22 mouse cellular contexts compared by ENCODE assay signal in the genomic region with DNA sequence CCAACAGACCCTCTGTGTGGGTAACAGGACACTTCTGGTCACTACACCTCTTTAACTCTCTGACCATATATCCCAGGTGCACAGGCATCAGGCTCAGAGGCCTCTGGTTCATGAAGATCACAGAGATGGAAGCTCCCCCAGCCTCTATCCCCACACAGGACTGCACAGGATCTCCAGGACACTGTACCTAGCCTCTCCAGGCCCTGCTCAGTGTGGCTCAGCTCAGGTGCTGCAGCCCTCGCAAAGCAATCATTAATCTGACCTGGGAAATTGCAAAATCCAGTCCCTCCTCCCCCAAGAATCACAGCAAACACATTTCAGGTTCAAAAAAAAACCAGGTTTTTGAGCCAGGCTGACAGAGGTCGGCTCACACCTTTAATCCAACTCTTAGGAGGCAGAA. TPM values are rescaled to one million over a fixed set of nuclear protein-coding genes. Genes with fewer than 3 reads are reported as not detected.
DNase-seq lines count a peak whose midpoint lies in the region; ATAC-seq and TF ChIP-seq lines count a peak whose summit lies in the region.
"Had no signal": no experiment of that assay in that cellular context is flagged by ENCODE, and none has a peak within 500 bp of the region (broad histone marks: within the 10 kb centered on the region; RNA-seq: fewer than 3 reads in every experiment).

No protein-coding gene starts in this region.

- 0 out of 2 replicates have a peak overlapping the region, but pooled peaks have one; percentile 20 for H3K27ac ChIP-seq in forebrain, embryonic 10.5 days
- H3K27ac ChIP-seq in forebrain, postnatal 0 days (ENCODE audit: low read depth, low read length) = no peak overlapping the region
- peak overlapping the region; percentile 53 for H3K27ac ChIP-seq in liver, embryonic 13.5 days
- peak overlapping the region; percentile 69 for H3K27ac ChIP-seq in liver, postnatal 0 days (ENCODE audit: low read depth)
- H3K27ac ChIP-seq: embryonic facial prominence, embryonic 15.5 days; forebrain, embryonic 15.5 days; heart, adult 2 months; heart, embryonic 15.5 days; hindbrain, embryonic 13.5 days had no signal

- no peak overlapping the region for H3K4me3 ChIP-seq in forebrain, embryonic 10.5 days
- H3K4me3 ChIP-seq in forebrain, postnatal 0 days (ENCODE audit: low read depth, low read length) = no peak overlapping the region
- H3K4me3 ChIP-seq in liver, embryonic 13.5 days (replicated peaks) = no peak overlapping the region
- H3K4me3 ChIP-seq in liver, postnatal 0 days (ENCODE audit: low read depth, low read length) = no peak overlapping the region
- H3K4me3 ChIP-seq: embryonic facial prominence, embryonic 15.5 days; erythroblast, embryonic 14.5 days; forebrain, embryonic 15.5 days; heart, adult 2 months; heart, embryonic 15.5 days; hindbrain, embryonic 13.5 days had no signal

- H3K4me2 ChIP-seq in forebrain, postnatal 0 days (ENCODE audit: low read depth) = no peak overlapping the region
- H3K4me2 ChIP-seq in liver, embryonic 13.5 days = no peak overlapping the region
- 0 out of 2 replicates have a peak overlapping the region, but pooled peaks have one; percentile 29 for H3K4me2 ChIP-seq in liver, postnatal 0 days (ENCODE audit: low read depth, low read length)
- H3K4me2 ChIP-seq: embryonic facial prominence, embryonic 15.5 days; forebrain, embryonic 15.5 days; heart, embryonic 11.5 days; heart, embryonic 15.5 days; hindbrain, embryonic 13.5 days had no signal

- ATAC-seq in forebrain, postnatal 0 days = no peak
- ATAC-seq in liver, embryonic 13.5 days (ENCODE audit: low read depth) = peak; percentile 46
- peak; percentile 68 for ATAC-seq in liver, postnatal 0 days
- ATAC-seq: CD4-positive, CD25-positive, alpha-beta regulatory T cell, adult 4 months; forebrain, embryonic 15.5 days had no signal

- WGBS in forebrain, embryonic 10.5 days = 81% methylated on average over 2 of the region's 2 CpGs
- WGBS in forebrain, postnatal 0 days = 73% methylated on average over 2 of the region's 2 CpGs
- WGBS in liver, embryonic 13.5 days (ENCODE audit: insufficient replicate concordance) = 71% methylated on average over 2 of the region's 2 CpGs
- WGBS in liver, postnatal 0 days (ENCODE audit: insufficient replicate concordance) = 53% methylated on average over 2 of the region's 2 CpGs

- no peak overlapping the region for H3K9ac ChIP-seq in forebrain, postnatal 0 days
- H3K9ac ChIP-seq in liver, embryonic 13.5 days = no peak overlapping the region
- H3K9ac ChIP-seq in liver, postnatal 0 days (replicated peaks) = no peak overlapping the region
- H3K9ac ChIP-seq: embryonic facial prominence, embryonic 15.5 days; forebrain, embryonic 15.5 days; heart, embryonic 15.5 days; hindbrain, embryonic 13.5 days had no signal

- no peaks in the 10 kb centered on the region for H3K36me3 ChIP-seq in forebrain, embryonic 10.5 days (replicated peaks)
- H3K36me3 ChIP-seq in forebrain, postnatal 0 days (ENCODE audit: insufficient read depth) = no peaks in the 10 kb centered on the region
- H3K36me3 ChIP-seq in liver, embryonic 13.5 days = no peaks in the 10 kb centered on the region
- H3K36me3 ChIP-seq in liver, postnatal 0 days (replicated peaks; ENCODE audit: insufficient read depth, low read length) = peaks cover 7% of the 10 kb centered on the region; the same call in 1 of the 2 replicates
- H3K36me3 ChIP-seq: embryonic facial prominence, embryonic 15.5 days; forebrain, embryonic 15.5 days; heart, embryonic 15.5 days; hindbrain, embryonic 13.5 days had no signal

- TF ChIP-seq CTCF in forebrain, postnatal 0 days (IDR thresholded peaks at IDR 0.05; ENCODE audit: low read depth) = no peak
- no peak for TF ChIP-seq CTCF in liver, postnatal 0 days (IDR thresholded peaks at IDR 0.05; ENCODE audit: low read depth)

- no peak for TF ChIP-seq EP300 in liver, postnatal 0 days (IDR thresholded peaks at IDR 0.05; ENCODE audit: low read depth)

- no peaks in the 10 kb centered on the region for H3K9me3 ChIP-seq in forebrain, embryonic 10.5 days
- no peaks in the 10 kb centered on the region for H3K9me3 ChIP-seq in forebrain, postnatal 0 days (ENCODE audit: low read length)
- H3K9me3 ChIP-seq in liver, embryonic 13.5 days (replicated peaks) = no peaks in the 10 kb centered on the region
- H3K9me3 ChIP-seq in liver, postnatal 0 days (ENCODE audit: low read length) = no peaks in the 10 kb centered on the region
- H3K9me3 ChIP-seq: embryonic facial prominence, embryonic 15.5 days; forebrain, embryonic 15.5 days; G1E; heart, embryonic 15.5 days; hindbrain, embryonic 13.5 days had no signal

- H3K4me1 ChIP-seq in forebrain, embryonic 10.5 days = peaks cover 18% of the 10 kb centered on the region
- H3K4me1 ChIP-seq in forebrain, postnatal 0 days (ENCODE audit: insufficient read depth) = no peaks in the 10 kb centered on the region
- peaks cover 80% of the 10 kb centered on the region for H3K4me1 ChIP-seq in liver, embryonic 13.5 days (replicated peaks)
- H3K4me1 ChIP-seq in liver, postnatal 0 days (ENCODE audit: insufficient read depth) = peaks cover 74% of the 10 kb centered on the region
- H3K4me1 ChIP-seq: forebrain, embryonic 15.5 days had no signal

- no peaks in the 10 kb centered on the region for H3K27me3 ChIP-seq in forebrain, embryonic 10.5 days (ENCODE audit: poor library complexity, severe bottlenecking)
- H3K27me3 ChIP-seq in forebrain, postnatal 0 days (ENCODE audit: insufficient read depth, low read length) = no peaks in the 10 kb centered on the region
- no peaks in the 10 kb centered on the region for H3K27me3 ChIP-seq in liver, embryonic 13.5 days
- H3K27me3 ChIP-seq in liver, postnatal 0 days (ENCODE audit: insufficient read depth, low read length) = no peaks in the 10 kb centered on the region
- H3K27me3 ChIP-seq: embryonic facial prominence, embryonic 15.5 days; forebrain, embryonic 15.5 days; heart, embryonic 15.5 days; hindbrain, embryonic 13.5 days had no signal

- no peak for DNase-seq in forebrain, embryonic 10.5 days (ENCODE audit: extremely low spot score, low spot score)
- no peak for DNase-seq in forebrain, postnatal 0 days
- DNase-seq in liver = peak; percentile 26
- DNase-seq in liver, embryonic 13.5 days = no peak
- DNase-seq in liver, postnatal 0 days = no peak
- DNase-seq in cerebellum, adult 18-20 months = no peak
- DNase-seq in layer of hippocampus, adult 9-11 months = no peak
- DNase-seq: adrenal gland, postnatal 10 days; B cell, adult 2 months; cerebellum, adult 2 months; cerebellum, postnatal 10 days; gastrocnemius, postnatal 14 days; heart, adult 2 months; heart, postnatal 14 days had no signal

RNA-seq across cellular contexts. Expression of a gene that starts 29.9 kb away (rescaled TPM):
- 51.3 and 54.5 TPM in 2 replicates for polyA plus RNA-seq in forebrain, embryonic 10.5 days (2016; fragmentation: Nextera tagmentation; extraction: Ambion mirVana)
- 45.2 and 52.7 TPM in 2 replicates for total RNA-seq in forebrain, postnatal 0 days (2014; rRNA removed)
- polyA plus RNA-seq in forebrain, postnatal 0 days (2015; fragmentation: Nextera tagmentation; extraction: Ambion mirVana) = 53.5 and 55.9 TPM in 2 replicates
- 66.1 and 76.3 TPM in 2 replicates for polyA plus RNA-seq in liver, embryonic 13.5 days (2015; fragmentation: Nextera tagmentation; extraction: Ambion mirVana)
- polyA plus RNA-seq in liver, postnatal 0 days (2015; fragmentation: Nextera tagmentation; extraction: Ambion mirVana) = 105 and 109 TPM in 2 replicates
